Mouse (Mus musculus): ENCODE measurements around the gene Rarg. TPM values are rescaled to one million over a fixed set of nuclear protein-coding genes. Genes with fewer than 3 reads are reported as not detected.
"Not testable (repeated sequence)": the region's sequence is repeated elsewhere in the genome, so short reads cannot be mapped to it uniquely, and the experiment has no call there.

Rarg gene
- polyA plus RNA-seq, 1 experiment from 2014 or later, result 123 TPM

GRCm38 (mm10) chr15:102235371-102236027 is 21.8 kb downstream of the Rarg start:
- no peak overlapping the region for H3K9ac ChIP-seq
- peaks cover 63% of the 10 kb centered on the region for H3K36me3 ChIP-seq
- H3K27ac ChIP-seq (replicated peaks), result peak overlapping the region; percentile 59
- no peaks in the 10 kb centered on the region for H3K27me3 ChIP-seq
- ATAC-seq (ENCODE audit: insufficient number of reproducible peaks, low FRiP score, low TSS enrichment, low read depth), result peak; percentile 63; the same call in 1 of the 2 replicates
- 30% methylated on average over 21 of the region's 21 CpGs for WGBS
- H3K4me2 ChIP-seq (replicated peaks), result no peak overlapping the region
- H3K4me1 ChIP-seq, result peaks cover 32% of the 10 kb centered on the region
- H3K4me3 ChIP-seq (replicated peaks), result no peak overlapping the region
- no peaks in the 10 kb centered on the region for H3K9me3 ChIP-seq (replicated peaks)

GRCm38 (mm10) chr15:102233896-102234295 is 23.4 kb downstream of the Rarg start:
- Histone ChIP-seq H3K9me3 (replicated peaks) (no peaks in the 10 kb centered on the region), H3K9ac (no peak overlapping the region), H3K4me3 (replicated peaks) (no peak overlapping the region), H3K4me2 (replicated peaks) (no peak overlapping the region), H3K27ac (replicated peaks) (0 out of 2 replicates have a peak overlapping the region, but pooled peaks have one; percentile 59), H3K36me3 (peaks cover 49% of the 10 kb centered on the region), H3K27me3 (no peaks in the 10 kb centered on the region), H3K4me1 (peaks cover 32% of the 10 kb centered on the region)
- 10% methylated on average over 2 of the region's 2 CpGs for WGBS
- ATAC-seq (ENCODE audit: insufficient number of reproducible peaks, low FRiP score, low TSS enrichment, low read depth), result no peak

- Histone ChIP-seq H3K36me3 (peaks cover 39% of the 10 kb centered on the region), H3K4me3 (replicated peaks) (no peak overlapping the region), H3K9ac (no peak overlapping the region), H3K27ac (replicated peaks) (no peak overlapping the region; the same call in 1 of the 2 replicates), H3K4me1 (peaks cover 32% of the 10 kb centered on the region), H3K9me3 (replicated peaks) (no peaks in the 10 kb centered on the region), H3K27me3 (no peaks in the 10 kb centered on the region), H3K4me2 (replicated peaks) (no peak overlapping the region)
- 66% methylated on average over 7 of the region's 7 CpGs for WGBS
- no peak for ATAC-seq (ENCODE audit: insufficient number of reproducible peaks, low FRiP score, low TSS enrichment, low read depth)
Measured at GRCm38 (mm10) chr15:102232764-102233163, 24.6 kb downstream of the Rarg start.

- WGBS, result 39% methylated on average over 6 of the region's 6 CpGs
- Histone ChIP-seq H3K9me3 (replicated peaks) (no peaks in the 10 kb centered on the region), H3K9ac (no peak within 1 kb of the TSS), H3K4me2 (replicated peaks) (no peak within 1 kb of the TSS), H3K4me1 (peaks cover 32% of the 10 kb centered on the region), H3K27ac (replicated peaks) (peak within 1 kb of the TSS; percentile 51), H3K27me3 (no peaks in the 10 kb centered on the region), H3K4me3 (replicated peaks) (no peak within 1 kb of the TSS), H3K36me3 (peaks cover 30% of the 10 kb centered on the region)
- no peak for ATAC-seq (ENCODE audit: insufficient number of reproducible peaks, low FRiP score, low TSS enrichment, low read depth)
Measured at GRCm38 (mm10) chr15:102231748-102232147, 25.6 kb downstream of the Rarg start, which contains the start of gene Itgb7. TSS of gene Itgb7 (minus strand) at chr15:102231944.

GRCm38 (mm10) chr15:102230408-102231321 is 26.7 kb downstream of the Rarg start:
- H3K9me3 ChIP-seq (replicated peaks), result no peaks in the 10 kb centered on the region
- no peak overlapping the region for H3K4me2 ChIP-seq (replicated peaks)
- no peaks in the 10 kb centered on the region for H3K27me3 ChIP-seq
- 68% methylated on average over 17 of the region's 17 CpGs for WGBS
- no peak overlapping the region for H3K4me3 ChIP-seq (replicated peaks)
- 0 out of 2 replicates have a peak, but pooled peaks have one; percentile 22 for ATAC-seq (ENCODE audit: insufficient number of reproducible peaks, low FRiP score, low TSS enrichment, low read depth)
- no peak overlapping the region; the same call in 1 of the 2 replicates for H3K27ac ChIP-seq (replicated peaks)
- H3K36me3 ChIP-seq, result peaks cover 20% of the 10 kb centered on the region
- H3K9ac ChIP-seq, result no peak overlapping the region
- H3K4me1 ChIP-seq, result peaks cover 27% of the 10 kb centered on the region

DNA sequence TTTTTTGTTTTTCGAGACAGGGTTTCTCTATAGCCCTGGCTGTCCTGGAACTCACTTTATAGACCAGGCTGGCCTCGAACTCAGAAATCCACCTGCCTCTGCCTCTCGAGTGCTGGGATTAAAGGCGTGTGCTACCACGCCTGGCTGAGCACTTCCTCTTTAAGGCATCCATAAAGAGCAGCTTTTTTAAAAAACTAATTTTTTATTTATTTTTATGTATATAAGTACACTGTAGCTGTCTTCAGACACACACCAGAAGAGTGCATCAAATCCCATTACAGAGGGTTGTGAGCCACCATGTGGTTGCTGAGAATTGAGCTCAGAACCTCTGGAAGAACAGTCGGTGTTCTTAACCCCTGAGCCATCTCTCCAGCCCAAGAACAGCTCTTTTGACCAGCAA is 31.7 kb downstream of the Rarg start:
- not testable (repeated sequence) for H3K4me3 ChIP-seq (replicated peaks)

GRCm38 (mm10) chr15:102224992-102225617 is 32.2 kb downstream of the Rarg start:
- H3K4me1 ChIP-seq, result peaks cover 18% of the 10 kb centered on the region
- H3K9ac ChIP-seq, result 0 out of 2 replicates have a peak overlapping the region, but pooled peaks have one; percentile 35
- H3K9me3 ChIP-seq (replicated peaks), result no peaks in the 10 kb centered on the region
- WGBS, result 13% methylated on average over 21 of the region's 21 CpGs
- H3K27ac ChIP-seq (replicated peaks), result no peak overlapping the region
- peak overlapping the region; percentile 90 for H3K4me2 ChIP-seq (replicated peaks)
- no peak for ATAC-seq (ENCODE audit: insufficient number of reproducible peaks, low FRiP score, low TSS enrichment, low read depth)
- H3K4me3 ChIP-seq (replicated peaks), result peak overlapping the region; percentile 48
- H3K36me3 ChIP-seq, result no peaks in the 10 kb centered on the region
- H3K27me3 ChIP-seq, result no peaks in the 10 kb centered on the region

More for the DNA sequence above, 31.7 kb downstream of the Rarg start:
- not testable (repeated sequence) for H3K9me3 ChIP-seq (replicated peaks); H3K4me2 ChIP-seq (replicated peaks); H3K27me3 ChIP-seq; H3K27ac ChIP-seq (replicated peaks); ATAC-seq (ENCODE audit: insufficient number of reproducible peaks, low FRiP score, low TSS enrichment, low read depth); H3K9ac ChIP-seq; H3K36me3 ChIP-seq
- peaks cover 18% of the 10 kb centered on the region for H3K4me1 ChIP-seq
- 81% methylated on average over 6 of the region's 6 CpGs for WGBS

- H3K4me1 ChIP-seq, result peaks cover 18% of the 10 kb centered on the region
- H3K27me3 ChIP-seq, result no peaks in the 10 kb centered on the region
- H3K27ac ChIP-seq (replicated peaks), result no peak overlapping the region
- H3K9me3 ChIP-seq (replicated peaks), result no peaks in the 10 kb centered on the region
- peak; percentile 84 for ATAC-seq (ENCODE audit: insufficient number of reproducible peaks, low FRiP score, low TSS enrichment, low read depth)
- H3K4me3 ChIP-seq (replicated peaks), result peak overlapping the region; percentile 48
- H3K4me2 ChIP-seq (replicated peaks), result peak overlapping the region; percentile 90
- H3K36me3 ChIP-seq, result no peaks in the 10 kb centered on the region
- H3K9ac ChIP-seq, result peak overlapping the region; percentile 35; the same call in 1 of the 2 replicates
- WGBS, result 3% methylated on average over 43 of the region's 43 CpGs
Measured at GRCm38 (mm10) chr15:102224186-102224991, 32.9 kb downstream of the Rarg start.

DNA sequence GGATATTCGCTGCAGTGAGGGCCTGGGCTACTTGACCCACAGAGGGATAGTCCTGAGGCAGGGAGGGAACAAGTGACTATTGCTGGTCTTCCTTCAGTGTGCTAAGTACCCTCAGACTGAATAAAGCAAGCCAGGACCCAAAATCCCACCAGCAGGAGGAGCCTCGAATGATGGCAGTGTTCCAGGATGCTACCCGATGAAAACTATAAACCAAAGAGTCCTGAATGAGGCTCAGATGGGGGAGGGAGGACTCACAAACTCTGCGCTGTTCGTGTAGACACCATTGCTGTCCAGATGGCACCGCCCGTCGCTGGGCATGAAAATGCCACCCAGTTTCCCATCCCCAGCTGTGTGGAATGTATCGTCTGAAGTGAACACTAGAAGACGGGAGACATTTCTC is 34.9 kb downstream of the Rarg start:
- H3K4me1 ChIP-seq, result peaks cover 18% of the 10 kb centered on the region
- no peak overlapping the region for H3K4me2 ChIP-seq (replicated peaks)
- H3K4me3 ChIP-seq (replicated peaks), result no peak overlapping the region
- H3K9ac ChIP-seq, result no peak overlapping the region
- H3K27ac ChIP-seq (replicated peaks), result no peak overlapping the region
- H3K27me3 ChIP-seq, result no peaks in the 10 kb centered on the region
- 48% methylated on average over 10 of the region's 10 CpGs for WGBS
- no peaks in the 10 kb centered on the region for H3K36me3 ChIP-seq
- no peaks in the 10 kb centered on the region for H3K9me3 ChIP-seq (replicated peaks)
- ATAC-seq (ENCODE audit: insufficient number of reproducible peaks, low FRiP score, low TSS enrichment, low read depth), result no peak

GRCm38 (mm10) chr15:102217325-102217724 is 40.0 kb downstream of the Rarg start:
- 86% methylated on average over 7 of the region's 7 CpGs for WGBS
- Histone ChIP-seq H3K9me3 (replicated peaks) (no peaks in the 10 kb centered on the region), H3K4me2 (replicated peaks) (no peak overlapping the region), H3K27ac (replicated peaks) (no peak overlapping the region), H3K27me3 (no peaks in the 10 kb centered on the region), H3K4me1 (peaks cover 1% of the 10 kb centered on the region; the same call in 1 of the 2 replicates), H3K36me3 (peaks cover 40% of the 10 kb centered on the region), H3K9ac (no peak overlapping the region), H3K4me3 (replicated peaks) (no peak overlapping the region)
- no peak for ATAC-seq (ENCODE audit: insufficient number of reproducible peaks, low FRiP score, low TSS enrichment, low read depth)

Measured in embryonic facial prominence, embryonic 15.5 days (tissue).